Mouse (Mus musculus) left cerebral cortex, postnatal 14 days (tissue): ENCODE measurements at regions not wholly inside any gene's neighbourhood (a gene's known extent, or its start where the extent isn't known, plus 50 kb on each side); places are given as distances from the start of the nearest gene placed in this dataset.

ENCODE experiments used
- DNase-seq, 2 experiments: peaks; one replicate each; pipeline ENCODE4 v3.0.0; 2021 to 2022; ENCODE audit warnings: low spot score in 2 of 2, mixed read lengths in 1 of 2
- intact Hi-C: fragments of 180-260 bp; cut with DNase I; formaldehyde crosslinking; loops from one replicate; pipeline ENCODE4 v1.15.1; 2025

DNA sequence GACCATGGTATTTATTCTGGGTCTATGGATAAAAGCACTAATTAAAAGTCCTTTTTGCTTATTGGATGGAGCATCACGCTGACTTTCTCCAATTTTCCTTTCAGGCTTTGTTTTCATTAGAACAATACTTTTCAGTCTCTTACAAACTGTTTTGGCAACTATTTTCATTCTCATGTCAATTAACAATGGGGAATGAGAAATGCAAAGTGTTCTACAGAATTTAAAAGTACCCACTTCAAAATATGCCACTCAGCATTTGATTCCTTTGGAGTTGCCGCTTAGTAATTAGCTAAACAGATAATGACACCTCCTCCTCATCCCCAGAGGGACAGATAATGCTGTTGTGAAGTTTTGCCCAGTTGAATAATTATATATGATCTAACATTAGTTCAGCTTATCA lies 149.9 kb upstream of the Cblb start:
- intact Hi-C loops: no loop called here

GRCm38 (mm10) chr16:51883813-51884212 lies 147.2 kb upstream of the Cblb start:
- DNase-seq: no peak
- intact Hi-C loops: no loop called here

More for the DNA sequence above, 149.9 kb upstream of the Cblb start:
- no peak for DNase-seq

- intact Hi-C loops: no loop called here
- DNase-seq: no peak
Measured at GRCm38 (mm10) chr16:51887496-51887895, 143.5 kb upstream of the Cblb start.

GRCm38 (mm10) chr16:51905588-51905987 lies 125.4 kb upstream of the Cblb start:
- intact Hi-C loops: no loop called here
- no peak for DNase-seq

GRCm38 (mm10) chr16:51906686-51907085 lies 124.3 kb upstream of the Cblb start:
- intact Hi-C loops: no loop called here
- no peak for DNase-seq

GRCm38 (mm10) chr16:51910046-51910445 lies 121.0 kb upstream of the Cblb start:
- no peak for DNase-seq
- intact Hi-C loops: no loop called here

DNA sequence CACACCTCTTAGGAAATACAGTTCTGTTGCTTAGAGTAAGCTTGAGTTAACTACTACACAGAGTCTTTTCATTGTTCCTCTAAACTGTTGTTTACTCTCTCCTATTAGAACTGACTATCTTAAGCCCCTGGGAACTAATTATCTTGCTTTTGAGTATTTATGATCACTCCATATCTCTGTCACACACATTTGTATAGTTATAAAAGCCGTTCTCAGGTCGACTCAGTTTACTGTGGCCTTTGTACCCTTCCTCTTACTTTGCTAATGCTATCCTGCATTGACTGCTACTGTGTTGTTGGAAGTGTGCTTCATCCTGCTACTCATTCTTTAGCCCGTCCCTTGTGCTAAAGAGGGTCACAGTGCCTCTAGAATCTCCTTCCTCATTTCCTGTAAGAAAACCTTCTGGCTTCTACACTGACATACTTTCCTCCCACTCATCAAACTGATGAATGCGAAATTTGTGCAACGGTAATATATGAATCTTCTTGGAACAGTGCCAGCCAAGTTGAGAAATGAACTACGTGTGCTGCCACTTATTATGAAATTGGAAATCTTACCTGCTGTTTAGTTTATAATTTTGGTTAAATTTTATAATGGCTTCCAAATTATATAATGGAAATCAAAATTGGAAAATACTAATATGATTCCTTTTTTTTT lies 119.8 kb upstream of the Cblb start:
- intact Hi-C loops: no loop called here
- DNase-seq: no peak

GRCm38 (mm10) chr16:51915034-51915928 lies 115.7 kb upstream of the Cblb start:
- DNase-seq: no peak
- intact Hi-C loops: no loop called here

GRCm38 (mm10) chr16:51915929-51916308 lies 115.1 kb upstream of the Cblb start:
- intact Hi-C loops: no loop called here
- DNase-seq: no peak

GRCm38 (mm10) chr16:51916337-51916736 lies 114.7 kb upstream of the Cblb start:
- DNase-seq: no peak
- intact Hi-C loops: no loop called here

GRCm38 (mm10) chr16:51916820-51917219 lies 114.2 kb upstream of the Cblb start:
- intact Hi-C loops: no loop called here
- DNase-seq: peak in 1 of 2 experiments; percentile 14

- intact Hi-C loops: no loop called here
Measured at GRCm38 (mm10) chr16:51917540-51917939, 113.5 kb upstream of the Cblb start.

GRCm38 (mm10) chr16:51921025-51921424 lies 110.0 kb upstream of the Cblb start:
- DNase-seq: no peak
- intact Hi-C loops: no loop called here

More at GRCm38 (mm10) chr16:51917540-51917939, 113.5 kb upstream of the Cblb start:
- no peak for DNase-seq

- intact Hi-C loops: no loop called here
- DNase-seq: no peak
Measured at GRCm38 (mm10) chr16:51922589-51922988, 108.4 kb upstream of the Cblb start.

GRCm38 (mm10) chr16:51925639-51926038 lies 105.4 kb upstream of the Cblb start:
- no peak for DNase-seq
- intact Hi-C loops: no loop called here

DNA sequence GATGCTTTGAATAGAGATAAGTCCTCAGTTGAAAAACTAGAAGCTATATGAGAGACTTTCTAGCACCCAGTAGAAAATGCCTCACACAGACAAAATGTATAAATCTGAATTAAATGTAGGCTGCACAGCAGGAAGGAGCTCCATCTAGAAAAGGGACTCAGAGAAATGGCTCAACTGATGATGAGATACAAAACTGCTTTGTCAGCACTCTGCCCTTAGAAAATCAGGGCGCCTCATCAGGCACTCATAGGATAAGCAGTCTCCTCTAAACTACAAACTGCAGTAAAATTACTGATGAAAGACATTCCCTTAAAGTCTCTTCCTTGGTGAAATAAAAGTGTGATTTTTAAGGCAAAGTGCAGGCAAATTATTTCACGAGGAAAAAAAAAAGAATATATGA lies 97.9 kb upstream of the Cblb start:
- DNase-seq: no peak
- intact Hi-C loops: no loop called here

- intact Hi-C loops: no loop called here
- no peak for DNase-seq
Measured at GRCm38 (mm10) chr16:51933965-51934364, 97.1 kb upstream of the Cblb start.

DNA sequence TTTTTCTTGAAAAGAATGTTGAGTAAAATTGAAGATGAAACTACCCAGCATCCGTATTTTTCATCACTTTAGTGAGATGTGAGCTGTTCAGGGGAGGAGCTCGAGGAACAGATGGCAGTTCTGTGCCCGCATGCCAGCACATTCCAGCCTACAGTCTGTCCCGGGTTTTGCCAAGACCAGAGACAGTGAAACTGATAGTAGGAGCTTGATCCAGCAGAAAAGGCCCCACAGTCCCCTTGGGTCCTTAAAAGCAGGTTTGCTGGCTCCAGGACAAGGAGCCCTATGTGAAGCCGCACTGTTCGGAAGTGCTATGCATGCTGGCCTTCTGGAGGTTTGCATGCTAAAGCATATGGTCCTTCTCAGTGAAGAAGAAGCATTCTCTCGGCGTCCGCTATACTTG lies 93.7 kb upstream of the Cblb start:
- peak; percentile 58 to 62 for DNase-seq
- intact Hi-C loops: no loop called here

GRCm38 (mm10) chr16:51939061-51939460 lies 92.0 kb upstream of the Cblb start:
- intact Hi-C loops: no loop called here
- DNase-seq: no peak

GRCm38 (mm10) chr16:51940574-51940973 lies 90.5 kb upstream of the Cblb start:
- no peak for DNase-seq
- intact Hi-C loops: no loop called here
